Comparison of ENCODE assay signal across 8 mouse cellular contexts in the genomic region with DNA sequence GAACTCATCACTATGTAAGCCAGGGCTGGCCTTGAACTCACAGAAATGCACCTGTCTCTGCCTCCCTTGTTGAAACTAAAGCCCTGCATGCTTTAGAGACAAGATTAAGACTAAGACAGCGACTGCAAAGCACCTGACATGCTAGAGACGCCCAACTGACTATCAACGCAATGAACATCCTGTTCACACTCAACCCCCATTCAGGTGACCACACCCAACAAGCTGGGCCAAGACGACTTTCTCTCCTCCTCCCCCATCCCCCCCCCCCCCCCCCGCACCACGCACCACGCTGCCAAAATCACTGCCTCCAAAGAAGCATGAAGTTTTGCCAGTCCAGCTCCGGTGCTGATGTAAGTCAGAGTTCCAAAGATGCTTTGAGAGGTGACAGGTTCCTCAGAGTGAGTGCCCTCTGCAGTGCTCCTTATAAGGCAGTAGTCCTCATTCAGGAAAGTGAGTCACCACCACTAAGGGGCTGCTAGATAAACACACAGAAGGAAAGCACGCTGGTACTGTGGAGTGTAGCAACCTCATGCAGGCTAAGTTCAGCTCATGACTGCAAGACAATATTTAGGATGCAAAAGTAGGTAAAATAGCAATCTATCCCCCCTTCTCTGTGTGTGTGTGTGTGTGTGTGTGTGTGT. TPM values are rescaled to one million over a fixed set of nuclear protein-coding genes. Genes with fewer than 3 reads are reported as not detected.
A peak's percentile ranks its signal among the peaks of the same experiment; 100 is the strongest.
DNase-seq lines count a peak whose midpoint lies in the region; ATAC-seq and TF ChIP-seq lines count a peak whose summit lies in the region.

No protein-coding gene starts in this region.

- H3K36me3 ChIP-seq in liver, embryonic 13.5 days: no peaks in the 10 kb centered on the region
- no peaks in the 10 kb centered on the region for H3K36me3 ChIP-seq in stomach, postnatal 0 days (ENCODE audit: control insufficient read depth, insufficient read depth, low read length)

- TF ChIP-seq CTCF in embryonic fibroblast, embryonic 13.5 days (IDR thresholded peaks at IDR 0.05; ENCODE audit: borderline replicate concordance, insufficient read depth, low read length): no peak
- no peak for TF ChIP-seq CTCF in stomach, postnatal 0 days (IDR thresholded peaks at IDR 0.05; ENCODE audit: low read depth)

- no peak for TF ChIP-seq EP300 in stomach, postnatal 0 days (optimal IDR thresholded peaks at IDR 0.05)

- WGBS in liver, embryonic 13.5 days (ENCODE audit: insufficient replicate concordance): 9% methylated on average over 8 of the region's 9 CpGs
- WGBS in stomach, postnatal 0 days: 27% methylated on average over 7 of the region's 9 CpGs

- H3K27me3 ChIP-seq in liver, embryonic 13.5 days: no peaks in the 10 kb centered on the region
- H3K27me3 ChIP-seq in stomach, postnatal 0 days (ENCODE audit: control insufficient read depth, insufficient read depth, low read length): no peaks in the 10 kb centered on the region

- peak overlapping the region; percentile 57 for H3K9ac ChIP-seq in liver, embryonic 13.5 days
- no peak overlapping the region for H3K9ac ChIP-seq in stomach, postnatal 0 days (ENCODE audit: low read length)

- H3K4me3 ChIP-seq in embryonic fibroblast, embryonic 13.5 days (ENCODE audit: insufficient read depth, low read length): no peak overlapping the region
- peak overlapping the region; percentile 21; the same call in 1 of the 2 replicates for H3K4me3 ChIP-seq in liver, embryonic 13.5 days (replicated peaks)
- no peak overlapping the region for H3K4me3 ChIP-seq in stomach, postnatal 0 days (ENCODE audit: low read depth, low read length)

- H3K4me2 ChIP-seq in liver, embryonic 13.5 days: peak overlapping the region; percentile 67
- H3K4me2 ChIP-seq in stomach, postnatal 0 days (replicated peaks; ENCODE audit: low read depth): no peak overlapping the region

- peak; percentile 37 for DNase-seq in thymus, postnatal 14 days
- DNase-seq in thymus, postnatal 4 days: no peak
- no peak for DNase-seq in liver, embryonic 13.5 days
- no peak for DNase-seq in stomach, postnatal 0 days (ENCODE audit: low spot score)
- DNase-seq in right cerebral cortex, postnatal 36 days (ENCODE audit: low spot score in 2 of 2): no peak
- no peak for DNase-seq in frontal cortex, postnatal 14 days (ENCODE audit: low spot score in 2 of 2)
- no peak for DNase-seq in neural tube, embryonic 10.5 days (ENCODE audit: extremely low spot score, low spot score)

- no peaks in the 10 kb centered on the region for H3K9me3 ChIP-seq in liver, embryonic 13.5 days (replicated peaks)
- H3K9me3 ChIP-seq in stomach, postnatal 0 days (ENCODE audit: control insufficient read depth, low read length): no peaks in the 10 kb centered on the region

- H3K27ac ChIP-seq in embryonic fibroblast, embryonic 13.5 days (ENCODE audit: insufficient read depth, low read length): peak overlapping the region; percentile 98
- peak overlapping the region; percentile 96 for H3K27ac ChIP-seq in liver, embryonic 13.5 days
- peak overlapping the region; percentile 59 for H3K27ac ChIP-seq in stomach, postnatal 0 days (replicated peaks)

- TF ChIP-seq POLR2A in embryonic fibroblast, embryonic 13.5 days (IDR thresholded peaks at IDR 0.05; ENCODE audit: low read depth, low read length): peak; percentile 49; the same call in 1 of the 2 replicates

- peak; percentile 50 for ATAC-seq in liver, embryonic 13.5 days (ENCODE audit: low read depth)
- peak; percentile 75; the same call in 1 of the 2 replicates for ATAC-seq in stomach, postnatal 0 days (ENCODE audit: low FRiP score, low TSS enrichment)

- peaks cover 13% of the 10 kb centered on the region for H3K4me1 ChIP-seq in embryonic fibroblast, embryonic 13.5 days (ENCODE audit: control insufficient read depth, insufficient read depth, low read length)
- peaks cover 65% of the 10 kb centered on the region for H3K4me1 ChIP-seq in liver, embryonic 13.5 days (replicated peaks)
- peaks cover 2% of the 10 kb centered on the region; the same call in 1 of the 2 replicates for H3K4me1 ChIP-seq in stomach, postnatal 0 days (replicated peaks; ENCODE audit: control insufficient read depth, insufficient read depth)

RNA-seq across cellular contexts. Expression of gene Ier5, which starts 59.2 kb away (rescaled TPM):
- 37.2 and 48.4 TPM in 2 replicates for polyA plus RNA-seq in embryonic fibroblast, embryonic 13.5 days (2011; ENCODE audit: insufficient read length, low read depth, missing spikeins)
- polyA plus RNA-seq in liver, embryonic 13.5 days (2015; fragmentation: Nextera tagmentation; extraction: Ambion mirVana): 1.6 and 1.9 TPM in 2 replicates
- polyA plus RNA-seq in stomach, postnatal 0 days (2015; fragmentation: Nextera tagmentation; extraction: Ambion mirVana): 7.3 and 11.2 TPM in 2 replicates
